ENCODE assay signal across 15 mouse cellular contexts in genomic region chr1:164492476-164492875, GRCm38 (mm10).
"Had no signal": no experiment of that assay in that cellular context is flagged by ENCODE, and none has a peak within 500 bp of the region (broad histone marks: within the 10 kb centered on the region; RNA-seq: fewer than 3 reads in every experiment).

No protein-coding gene starts in this region.

- H3K4me3 ChIP-seq: neural tube, embryonic 15.5 days; stomach, embryonic 15.5 days had no signal

- H3K4me1 ChIP-seq: neural tube, embryonic 15.5 days; stomach, embryonic 15.5 days had no signal

- H3K36me3 ChIP-seq: neural tube, embryonic 15.5 days; stomach, embryonic 15.5 days had no signal

- H3K9me3 ChIP-seq: neural tube, embryonic 15.5 days; stomach, embryonic 15.5 days had no signal

- H3K27me3 ChIP-seq: neural tube, embryonic 15.5 days; stomach, embryonic 15.5 days had no signal

- H3K9ac ChIP-seq: neural tube, embryonic 15.5 days; stomach, embryonic 15.5 days had no signal

- H3K27ac ChIP-seq: neural tube, embryonic 15.5 days; stomach, embryonic 15.5 days; stomach, postnatal 0 days had no signal

- DNase-seq: retina, postnatal 1 day; right cerebral cortex, adult 18-20 months; right cerebral cortex, postnatal 14 days; right cerebral cortex, postnatal 25 days; right cerebral cortex, postnatal 4 days; spleen, adult 18-20 months; thymus, adult 18-20 months; thymus, adult 2 months; thymus, postnatal 14 days; thymus, postnatal 25 days; thymus, postnatal 36 days; thymus, postnatal 4 days had no signal
